Mouse (Mus musculus): ENCODE data around the gene Gast. TPM values are rescaled to one million over a fixed set of nuclear protein-coding genes. Genes with fewer than 3 reads are reported as not detected.

The Gast gene
- polyA plus RNA-seq, 1 experiment = 0.60 TPM

GRCm38 (mm10) chr11:100371981-100372558 is 37.9 kb downstream of the Gast start:
- TF ChIP-seq CTCF (IDR thresholded peaks at IDR 0.05; ENCODE audit: borderline replicate concordance, extremely low read depth, insufficient read depth, insufficient read length) = no peak
- no peak for TF ChIP-seq POLR2A (IDR thresholded peaks at IDR 0.05; ENCODE audit: borderline replicate concordance, extremely low read depth, insufficient read depth, insufficient read length, poor library complexity, severe bottlenecking)
- peak; percentile 46 for DNase-seq (ENCODE audit: low read depth)

DNA sequence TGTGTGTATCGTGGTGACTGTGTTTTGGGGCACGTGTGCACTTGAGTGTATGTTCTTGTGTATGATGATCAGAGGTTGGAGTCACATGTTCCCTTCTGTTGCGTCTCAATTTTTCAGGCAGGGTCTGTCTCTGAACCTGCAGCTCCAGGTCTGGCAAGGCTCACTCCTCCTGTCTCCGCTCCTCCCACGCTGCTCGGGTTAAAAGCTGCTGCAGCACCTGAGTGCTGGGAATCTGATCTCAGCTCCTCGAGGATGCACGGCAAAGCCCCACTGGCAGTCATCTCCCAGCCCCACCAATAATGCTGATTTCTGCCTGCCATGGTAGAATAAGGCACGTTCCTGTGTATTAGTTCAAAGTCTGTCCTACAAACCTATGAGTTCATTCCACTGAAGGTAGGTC is 40.9 kb downstream of the Gast start:
- TF ChIP-seq POLR2A (IDR thresholded peaks at IDR 0.05; ENCODE audit: borderline replicate concordance, extremely low read depth, insufficient read depth, insufficient read length, poor library complexity, severe bottlenecking) (no peak), CTCF (IDR thresholded peaks at IDR 0.05; ENCODE audit: borderline replicate concordance, extremely low read depth, insufficient read depth, insufficient read length) (no peak)
- DNase-seq (ENCODE audit: low read depth) = no peak

- no peak for TF ChIP-seq CTCF (IDR thresholded peaks at IDR 0.05; ENCODE audit: borderline replicate concordance, extremely low read depth, insufficient read depth, insufficient read length)
- TF ChIP-seq POLR2A (IDR thresholded peaks at IDR 0.05; ENCODE audit: borderline replicate concordance, extremely low read depth, insufficient read depth, insufficient read length, poor library complexity, severe bottlenecking) = no peak
- DNase-seq (ENCODE audit: low read depth) = no peak
Measured at GRCm38 (mm10) chr11:100376005-100376404, 41.8 kb downstream of the Gast start.

DNA sequence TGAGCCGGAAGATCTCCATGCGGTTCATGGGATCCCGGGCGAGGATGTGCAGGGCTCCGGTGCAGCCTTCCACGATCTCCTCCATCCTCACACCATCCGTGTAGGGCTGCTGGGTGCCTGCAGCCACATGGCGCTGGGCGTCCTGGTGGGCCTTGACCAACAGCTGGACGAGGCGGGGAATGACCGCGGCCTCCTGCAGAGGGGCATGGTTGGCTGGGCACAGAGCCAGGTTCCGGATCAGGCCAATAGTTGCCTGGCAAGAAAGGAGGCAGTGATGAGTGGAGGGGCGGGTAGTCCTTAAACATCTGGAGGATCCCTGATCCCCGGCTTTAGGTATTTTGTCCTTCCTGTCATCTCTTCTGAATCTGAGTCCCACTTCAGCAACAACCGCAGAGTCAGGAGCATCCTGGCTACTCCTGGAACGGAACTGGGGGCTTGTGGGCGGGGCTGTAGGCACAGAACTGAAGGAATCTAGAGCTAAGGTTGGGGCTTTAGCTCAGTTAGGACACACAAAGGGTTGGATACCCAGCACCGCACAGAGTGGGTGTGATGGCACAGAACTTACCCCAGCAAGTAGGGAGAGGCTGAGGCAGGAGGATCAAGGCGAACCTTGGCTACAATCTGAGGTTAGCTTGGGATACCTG is 42.7 kb downstream of the Gast start:
- TF ChIP-seq POLR2A (IDR thresholded peaks at IDR 0.05; ENCODE audit: borderline replicate concordance, extremely low read depth, insufficient read depth, insufficient read length, poor library complexity, severe bottlenecking) = no peak
- TF ChIP-seq CTCF (IDR thresholded peaks at IDR 0.05; ENCODE audit: borderline replicate concordance, extremely low read depth, insufficient read depth, insufficient read length) = no peak

GRCm38 (mm10) chr11:100377989-100378388 is 43.8 kb downstream of the Gast start:
- no peak for DNase-seq (ENCODE audit: low read depth)
- TF ChIP-seq CTCF (IDR thresholded peaks at IDR 0.05; ENCODE audit: borderline replicate concordance, extremely low read depth, insufficient read depth, insufficient read length) (no peak), POLR2A (IDR thresholded peaks at IDR 0.05; ENCODE audit: borderline replicate concordance, extremely low read depth, insufficient read depth, insufficient read length, poor library complexity, severe bottlenecking) (no peak)

More for the DNA sequence above, 42.7 kb downstream of the Gast start:
- no peak for DNase-seq (ENCODE audit: low read depth)

DNA sequence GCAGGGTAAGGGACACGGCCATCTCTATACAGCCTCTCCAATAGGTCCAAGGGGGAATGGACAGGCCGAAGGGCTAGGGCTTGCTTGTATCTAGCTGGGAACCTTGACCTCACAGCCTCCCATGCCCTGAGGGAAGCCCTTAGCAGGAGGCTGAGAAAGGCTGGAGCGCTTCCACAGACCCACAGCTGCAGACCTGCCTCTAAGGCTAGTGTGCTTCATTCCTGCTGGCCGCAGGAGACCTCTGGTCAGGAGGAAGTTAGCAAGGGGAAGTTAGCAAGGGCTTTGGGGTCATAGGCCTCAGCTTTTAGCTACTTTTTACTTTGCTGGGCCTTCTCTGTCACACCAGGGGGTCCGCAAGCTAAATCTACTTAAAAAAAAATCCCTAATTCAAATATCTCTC is 44.2 kb downstream of the Gast start:
- no peak for TF ChIP-seq POLR2A (IDR thresholded peaks at IDR 0.05; ENCODE audit: borderline replicate concordance, extremely low read depth, insufficient read depth, insufficient read length, poor library complexity, severe bottlenecking)
- TF ChIP-seq CTCF (IDR thresholded peaks at IDR 0.05; ENCODE audit: borderline replicate concordance, extremely low read depth, insufficient read depth, insufficient read length) = no peak
- no peak for DNase-seq (ENCODE audit: low read depth)

DNA sequence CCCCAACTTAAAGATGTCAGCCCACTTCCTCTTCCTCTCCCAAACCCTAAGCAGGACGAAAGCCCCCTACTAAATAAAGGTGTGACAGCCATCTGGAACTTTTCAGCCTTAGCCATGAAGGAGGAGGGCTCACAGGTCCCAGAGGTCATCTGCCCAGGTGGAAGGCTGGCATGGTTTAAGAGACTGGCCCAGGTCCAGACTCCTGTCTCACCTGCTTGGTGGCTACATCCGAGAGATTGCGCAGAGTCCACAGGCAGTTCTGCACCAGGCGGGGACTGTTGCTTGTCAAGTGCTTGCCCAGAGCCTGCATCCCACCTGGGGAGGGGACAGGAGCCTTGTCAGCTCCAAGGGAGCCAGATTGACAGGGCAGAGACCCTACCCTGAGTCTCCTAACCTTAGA is 45.1 kb downstream of the Gast start:
- no peak for DNase-seq (ENCODE audit: low read depth)
- TF ChIP-seq POLR2A (IDR thresholded peaks at IDR 0.05; ENCODE audit: borderline replicate concordance, extremely low read depth, insufficient read depth, insufficient read length, poor library complexity, severe bottlenecking) = no peak
- no peak for TF ChIP-seq CTCF (IDR thresholded peaks at IDR 0.05; ENCODE audit: borderline replicate concordance, extremely low read depth, insufficient read depth, insufficient read length)

- TF ChIP-seq CTCF (IDR thresholded peaks at IDR 0.05; ENCODE audit: borderline replicate concordance, extremely low read depth, insufficient read depth, insufficient read length) (no peak), POLR2A (IDR thresholded peaks at IDR 0.05; ENCODE audit: borderline replicate concordance, extremely low read depth, insufficient read depth, insufficient read length, poor library complexity, severe bottlenecking) (no peak)
- no peak for DNase-seq (ENCODE audit: low read depth)
Measured at GRCm38 (mm10) chr11:100382682-100383081, 48.5 kb downstream of the Gast start.

DNA sequence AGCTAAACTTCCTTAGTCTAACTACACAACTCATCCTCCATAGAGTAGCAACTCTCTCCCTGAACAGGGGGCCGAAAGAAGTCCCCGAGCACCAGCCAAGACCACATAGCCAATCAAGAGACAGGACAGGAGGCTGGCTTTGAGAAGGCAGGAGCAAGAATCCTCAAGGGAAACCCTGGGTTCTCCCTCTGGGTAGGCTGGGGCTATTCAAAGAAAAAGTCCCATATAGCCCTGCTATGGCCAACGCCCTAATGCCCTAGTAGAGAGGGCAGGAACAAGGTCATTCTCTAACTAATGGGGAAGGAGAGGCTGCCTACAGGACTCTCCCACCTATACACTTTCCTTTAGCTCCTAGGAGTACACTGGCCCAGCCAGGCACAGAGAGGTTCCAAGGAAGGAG is 50.8 kb downstream of the Gast start:
- TF ChIP-seq CTCF (IDR thresholded peaks at IDR 0.05; ENCODE audit: borderline replicate concordance, extremely low read depth, insufficient read depth, insufficient read length) (no peak), POLR2A (IDR thresholded peaks at IDR 0.05; ENCODE audit: borderline replicate concordance, extremely low read depth, insufficient read depth, insufficient read length, poor library complexity, severe bottlenecking) (no peak)
- no peak for DNase-seq (ENCODE audit: low read depth)

GRCm38 (mm10) chr11:100386586-100386985 is 52.4 kb downstream of the Gast start:
- DNase-seq (ENCODE audit: low read depth) = no peak
- TF ChIP-seq POLR2A (IDR thresholded peaks at IDR 0.05; ENCODE audit: borderline replicate concordance, extremely low read depth, insufficient read depth, insufficient read length, poor library complexity, severe bottlenecking) (no peak), CTCF (IDR thresholded peaks at IDR 0.05; ENCODE audit: borderline replicate concordance, extremely low read depth, insufficient read depth, insufficient read length) (no peak)

Other genes with a start within 250 kb of the Gast start
- not detected in 2 replicates for gene Krt32, start 246.2 kb upstream of the Gast start, polyA plus RNA-seq (2012; rRNA removed)
- gene Krt35, start 238.2 kb upstream of the Gast start, polyA plus RNA-seq (2012; rRNA removed) = not detected in 2 replicates
- not detected in 2 replicates for gene Krt36, start 228.8 kb upstream of the Gast start, polyA plus RNA-seq (2012; rRNA removed)
- gene Krt13, start 212.8 kb upstream of the Gast start, polyA plus RNA-seq (2012; rRNA removed) = not detected in 2 replicates
- 12.2 and 14.4 TPM in 2 replicates for gene Krt15, start 198.5 kb upstream of the Gast start, polyA plus RNA-seq (2012; rRNA removed)
- 5.4 and 6.3 TPM in 2 replicates for gene Krt19, start 185.7 kb upstream of the Gast start, polyA plus RNA-seq (2012; rRNA removed)
- 0.05 and 0.10 TPM in 2 replicates for gene Krt9, start 141.2 kb upstream of the Gast start, polyA plus RNA-seq (2012; rRNA removed)
- 22.8 and 36.6 TPM in 2 replicates for gene Krt14, start 126.9 kb upstream of the Gast start, polyA plus RNA-seq (2012; rRNA removed)
- gene Krt16, start 85.5 kb upstream of the Gast start, polyA plus RNA-seq (2012; rRNA removed) = 0.06 and 0.12 TPM in 2 replicates
- gene Krt17, start 73.4 kb upstream of the Gast start, polyA plus RNA-seq (2012; rRNA removed) = 2.1 and 6.1 TPM in 2 replicates
- 0.08 TPM in 1 of 2 replicates, not detected in the other for gene Krt42, start 64.5 kb upstream of the Gast start, polyA plus RNA-seq (2012; rRNA removed)
- gene Eif1, start 14.5 kb upstream of the Gast start, polyA plus RNA-seq (2012; rRNA removed) = 291 and 330 TPM in 2 replicates
- gene Hap1, start 21.7 kb downstream of the Gast start, polyA plus RNA-seq (2012; rRNA removed) = 188 and 226 TPM in 2 replicates
- 69.6 and 94.2 TPM in 2 replicates for gene Jup, start 63.4 kb downstream of the Gast start, polyA plus RNA-seq (2012; rRNA removed)
- 20.2 and 21.1 TPM in 2 replicates for gene P3h4, start 80.4 kb downstream of the Gast start, polyA plus RNA-seq (2012; rRNA removed)
- gene Fkbp10, start 81.3 kb downstream of the Gast start, polyA plus RNA-seq (2012; rRNA removed) = 25.0 and 32.8 TPM in 2 replicates
- 99.3 and 111 TPM in 2 replicates for gene Nt5c3b, start 107.4 kb downstream of the Gast start, polyA plus RNA-seq (2012; rRNA removed)
- 0.96 and 1.4 TPM in 2 replicates for gene Klhl10, start 107.5 kb downstream of the Gast start, polyA plus RNA-seq (2012; rRNA removed)
- gene Klhl11, start 138.3 kb downstream of the Gast start, polyA plus RNA-seq (2012; rRNA removed) = 5.4 and 10.7 TPM in 2 replicates
- 189 and 209 TPM in 2 replicates for gene Acly, start 193.6 kb downstream of the Gast start, polyA plus RNA-seq (2012; rRNA removed)
- gene Ttc25, start 211.2 kb downstream of the Gast start, polyA plus RNA-seq (2012; rRNA removed) = 0.90 and 2.8 TPM in 2 replicates
- 18.1 and 22.4 TPM in 2 replicates for gene Cnp, start 240.5 kb downstream of the Gast start, polyA plus RNA-seq (2012; rRNA removed)